Mouse (Mus musculus): ENCODE measurements around the gene Etnk1. TPM values are rescaled to one million over a fixed set of nuclear protein-coding genes. Genes with fewer than 3 reads are reported as not detected.

Etnk1 gene
- polyA plus RNA-seq, 1 experiment from 2014 or later: 17.5 TPM

GRCm38 (mm10) chr6:143203097-143203496, 36.1 kb downstream of the Etnk1 start:
- no peak overlapping the region for H3K4me3 ChIP-seq
- no peak overlapping the region for H3K4me2 ChIP-seq
- H3K9ac ChIP-seq: no peak overlapping the region
- no peak for ATAC-seq
- WGBS (ENCODE audit: insufficient replicate concordance): 87% methylated on average over 15 of the region's 15 CpGs
- H3K9me3 ChIP-seq (replicated peaks): no peaks in the 10 kb centered on the region
- H3K36me3 ChIP-seq: peaks cover 86% of the 10 kb centered on the region
- no peak overlapping the region for H3K27ac ChIP-seq
- no peaks in the 10 kb centered on the region for H3K4me1 ChIP-seq
- H3K27me3 ChIP-seq (replicated peaks): no peaks in the 10 kb centered on the region

DNA sequence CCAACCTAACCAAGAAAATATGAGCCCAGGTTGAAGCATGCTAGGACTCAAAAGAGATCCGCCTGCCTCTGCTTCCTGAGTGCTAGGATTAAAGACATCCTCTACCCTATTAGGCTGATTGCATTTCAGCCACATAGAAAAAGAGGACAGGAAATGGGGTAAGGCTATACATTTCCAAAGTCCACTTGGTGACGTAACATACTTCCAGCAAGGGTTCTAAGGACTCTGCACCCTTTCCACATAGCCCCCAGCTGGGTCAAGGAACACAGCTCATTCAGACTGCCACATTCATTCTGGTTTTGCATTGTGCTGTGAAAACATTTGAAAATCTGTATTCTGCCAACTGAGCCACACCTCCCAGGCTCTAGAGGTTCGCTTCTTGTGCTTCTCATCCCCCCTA, 41.9 kb downstream of the Etnk1 start:
- H3K36me3 ChIP-seq: peaks cover 53% of the 10 kb centered on the region
- no peaks in the 10 kb centered on the region for H3K4me1 ChIP-seq
- 81% methylated on average over 3 of the region's 3 CpGs for WGBS (ENCODE audit: insufficient replicate concordance)
- H3K4me3 ChIP-seq: no peak overlapping the region
- no peak overlapping the region for H3K4me2 ChIP-seq
- no peaks in the 10 kb centered on the region for H3K27me3 ChIP-seq (replicated peaks)
- no peak for ATAC-seq
- no peak overlapping the region for H3K9ac ChIP-seq
- H3K27ac ChIP-seq: no peak overlapping the region
- H3K9me3 ChIP-seq (replicated peaks): 0 out of 2 replicates have a peak, but pooled peaks cover 6% of the 10 kb centered on the region

DNA sequence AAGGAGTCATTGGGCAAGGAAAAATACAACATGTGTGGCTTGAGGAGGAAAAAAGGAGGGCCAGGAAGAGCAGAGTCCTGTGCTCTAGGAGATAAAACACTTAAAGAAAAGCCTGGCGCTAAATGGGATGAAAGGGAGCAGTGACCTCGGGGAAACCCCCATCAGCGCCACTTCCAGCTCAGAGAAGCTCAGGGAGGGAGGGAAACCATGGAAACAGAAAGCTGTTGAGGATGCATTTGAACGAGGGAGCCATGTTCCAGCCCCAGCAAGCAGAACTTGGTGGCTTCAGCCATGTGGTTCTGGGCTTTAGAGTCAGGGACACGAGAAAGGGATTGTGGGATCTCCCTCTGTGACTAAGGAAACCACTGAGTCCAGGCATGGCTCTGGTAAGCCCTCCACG, 45.7 kb downstream of the Etnk1 start:
- ATAC-seq: no peak
- 68% methylated on average over 6 of the region's 6 CpGs for WGBS (ENCODE audit: insufficient replicate concordance)
- peaks cover 21% of the 10 kb centered on the region; the same call in 1 of the 2 replicates for H3K9me3 ChIP-seq (replicated peaks)

GRCm38 (mm10) chr6:143213461-143213860, 46.4 kb downstream of the Etnk1 start:
- Histone ChIP-seq H3K4me3 (no peak overlapping the region), H3K4me2 (no peak overlapping the region), H3K4me1 (no peaks in the 10 kb centered on the region), H3K9me3 (replicated peaks) (peaks cover 21% of the 10 kb centered on the region; the same call in 1 of the 2 replicates), H3K27me3 (replicated peaks) (no peaks in the 10 kb centered on the region), H3K36me3 (peaks cover 24% of the 10 kb centered on the region), H3K9ac (no peak overlapping the region), H3K27ac (no peak overlapping the region)
- 78% methylated on average over 6 of the region's 6 CpGs for WGBS (ENCODE audit: insufficient replicate concordance)
- no peak for ATAC-seq

More for the DNA sequence above, 45.7 kb downstream of the Etnk1 start:
- Histone ChIP-seq H3K27ac (no peak overlapping the region), H3K9ac (no peak overlapping the region), H3K4me3 (no peak overlapping the region), H3K4me1 (no peaks in the 10 kb centered on the region), H3K36me3 (peaks cover 27% of the 10 kb centered on the region), H3K27me3 (replicated peaks) (no peaks in the 10 kb centered on the region), H3K4me2 (no peak overlapping the region)

- Histone ChIP-seq H3K36me3 (peaks cover 11% of the 10 kb centered on the region; the same call in 1 of the 2 replicates), H3K4me2 (no peak overlapping the region), H3K9me3 (replicated peaks) (peaks cover 21% of the 10 kb centered on the region; the same call in 1 of the 2 replicates), H3K27me3 (replicated peaks) (no peaks in the 10 kb centered on the region), H3K4me1 (no peaks in the 10 kb centered on the region), H3K9ac (no peak overlapping the region), H3K27ac (no peak overlapping the region), H3K4me3 (no peak overlapping the region)
- no peak for ATAC-seq
- 77% methylated on average over 11 of the region's 11 CpGs for WGBS (ENCODE audit: insufficient replicate concordance)
These were observed 49.2 kb downstream of the Etnk1 start for GRCm38 (mm10) chr6:143216221-143216620.

DNA sequence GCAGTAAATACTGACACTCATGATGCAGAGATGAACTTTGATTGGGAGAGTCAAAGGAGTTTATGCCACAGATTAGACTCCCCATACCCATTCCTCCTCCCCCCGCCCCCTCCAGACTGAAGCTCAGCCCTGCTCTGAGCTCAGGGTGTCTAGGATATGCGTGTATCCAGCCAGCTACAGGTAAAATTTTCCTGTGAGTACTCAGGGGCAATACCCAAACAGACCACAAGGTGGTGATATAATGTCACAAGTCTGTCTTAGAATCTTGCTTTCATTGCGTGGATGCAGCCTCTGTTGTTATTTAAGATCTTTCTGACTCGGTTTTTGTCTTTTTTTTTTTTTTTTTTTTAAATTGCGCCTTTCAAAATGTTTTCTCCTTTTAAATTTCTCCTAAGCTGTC, 52.3 kb downstream of the Etnk1 start:
- Histone ChIP-seq H3K27me3 (replicated peaks) (no peaks in the 10 kb centered on the region), H3K4me1 (no peaks in the 10 kb centered on the region), H3K36me3 (peaks cover 1% of the 10 kb centered on the region; the same call in 1 of the 2 replicates), H3K27ac (no peak overlapping the region), H3K9ac (no peak overlapping the region), H3K4me3 (no peak overlapping the region), H3K9me3 (replicated peaks) (peaks cover 11% of the 10 kb centered on the region; the same call in 1 of the 2 replicates), H3K4me2 (no peak overlapping the region)
- ATAC-seq: no peak
- 7% methylated on average over 5 of the region's 5 CpGs for WGBS (ENCODE audit: insufficient replicate concordance)

- no peaks in the 10 kb centered on the region for H3K27me3 ChIP-seq (replicated peaks)
- H3K4me2 ChIP-seq: no peak overlapping the region
- H3K9ac ChIP-seq: no peak overlapping the region
- H3K4me3 ChIP-seq: no peak overlapping the region
- H3K9me3 ChIP-seq (replicated peaks): no peaks in the 10 kb centered on the region
- no peaks in the 10 kb centered on the region for H3K4me1 ChIP-seq
- no peak for ATAC-seq
- 71% methylated on average over 8 of the region's 8 CpGs for whole genome bisulfite sequencing (ENCODE audit: insufficient replicate concordance)
- H3K36me3 ChIP-seq: no peaks in the 10 kb centered on the region
- H3K27ac ChIP-seq: no peak overlapping the region
These were observed 54.2 kb downstream of the Etnk1 start for GRCm38 (mm10) chr6:143221245-143221644.

DNA sequence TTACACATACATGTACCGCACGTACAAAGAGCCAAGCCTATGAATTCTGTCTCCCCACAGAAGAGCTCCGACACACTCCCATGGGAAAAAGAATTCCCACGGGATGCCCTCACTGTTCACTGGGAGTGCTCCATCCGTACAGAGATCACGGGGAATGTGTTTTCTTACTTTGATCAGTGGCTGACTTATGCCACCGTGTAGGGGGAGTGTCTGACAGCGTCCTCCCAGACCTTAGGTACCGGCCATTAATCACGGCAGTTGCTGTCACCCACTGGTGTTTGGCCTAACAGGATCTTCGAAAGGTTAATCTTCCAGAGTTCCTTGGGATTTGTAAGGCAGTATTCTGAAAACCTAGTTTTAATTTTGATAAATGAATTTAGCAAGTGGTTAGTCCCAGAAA, 57.0 kb downstream of the Etnk1 start:
- no peak overlapping the region for H3K4me3 ChIP-seq
- H3K4me2 ChIP-seq: no peak overlapping the region
- no peak for ATAC-seq

DNA sequence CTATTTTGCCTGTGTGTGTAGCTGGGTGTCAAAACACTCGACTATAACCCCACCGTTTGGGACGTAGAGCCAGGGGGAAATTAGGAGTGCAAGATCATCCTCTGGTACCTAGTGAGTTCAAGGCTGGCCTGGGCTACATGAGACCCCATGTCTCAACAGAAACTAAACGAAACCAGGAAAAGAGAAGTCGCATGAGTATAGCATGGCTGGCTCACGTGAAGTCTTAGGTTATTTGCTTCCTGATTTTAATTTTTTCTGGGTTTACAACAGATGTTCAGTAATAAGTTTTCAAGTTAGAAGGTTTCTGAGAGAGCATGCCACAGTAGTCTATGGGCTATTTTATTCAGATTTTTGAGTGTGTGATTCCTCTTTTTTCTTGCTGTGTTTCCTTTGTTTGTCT, 57.9 kb downstream of the Etnk1 start:
- Histone ChIP-seq H3K4me3 (no peak overlapping the region), H3K4me1 (no peaks in the 10 kb centered on the region), H3K27ac (no peak overlapping the region), H3K9ac (no peak overlapping the region), H3K36me3 (no peaks in the 10 kb centered on the region), H3K9me3 (replicated peaks) (no peaks in the 10 kb centered on the region), H3K27me3 (replicated peaks) (no peaks in the 10 kb centered on the region), H3K4me2 (no peak overlapping the region)
- ATAC-seq: no peak
- WGBS (ENCODE audit: insufficient replicate concordance): 67% methylated on average over 6 of the region's 6 CpGs

More for the DNA sequence above, 57.0 kb downstream of the Etnk1 start:
- no peaks in the 10 kb centered on the region for H3K4me1 ChIP-seq
- no peaks in the 10 kb centered on the region for H3K36me3 ChIP-seq
- WGBS (ENCODE audit: insufficient replicate concordance): 74% methylated on average over 11 of the region's 11 CpGs
- H3K9me3 ChIP-seq (replicated peaks): no peaks in the 10 kb centered on the region
- H3K9ac ChIP-seq: no peak overlapping the region
- no peaks in the 10 kb centered on the region for H3K27me3 ChIP-seq (replicated peaks)
- H3K27ac ChIP-seq: no peak overlapping the region

DNA sequence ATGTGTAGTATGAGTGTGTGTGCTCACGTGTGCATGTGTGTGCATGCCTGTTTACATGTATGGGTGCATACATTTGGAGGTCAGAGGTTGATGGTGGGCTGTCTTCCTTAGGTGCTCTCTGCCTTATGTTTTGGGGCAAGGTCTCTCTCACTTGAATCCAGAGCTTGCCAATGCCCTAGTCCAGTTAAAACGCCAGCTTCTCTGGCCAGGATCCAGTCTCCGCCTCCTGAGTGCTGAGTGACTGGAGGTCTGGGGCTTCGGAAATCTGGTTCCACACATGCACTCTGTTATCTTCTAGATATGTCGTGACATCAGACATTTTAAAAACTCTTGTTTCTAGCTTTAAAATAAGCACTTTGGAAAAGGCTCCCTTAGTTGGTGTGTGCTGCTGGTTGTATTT, 61.7 kb downstream of the Etnk1 start:
- Histone ChIP-seq H3K4me1 (no peaks in the 10 kb centered on the region), H3K9ac (no peak overlapping the region), H3K9me3 (replicated peaks) (no peaks in the 10 kb centered on the region), H3K27ac (no peak overlapping the region), H3K27me3 (replicated peaks) (no peaks in the 10 kb centered on the region), H3K36me3 (no peaks in the 10 kb centered on the region), H3K4me2 (no peak overlapping the region), H3K4me3 (no peak overlapping the region)
- no peak for ATAC-seq
- WGBS (ENCODE audit: insufficient replicate concordance): 61% methylated on average over 5 of the region's 5 CpGs

- H3K27me3 ChIP-seq (replicated peaks): no peaks in the 10 kb centered on the region
- no peak overlapping the region for H3K4me3 ChIP-seq
- H3K4me2 ChIP-seq: no peak overlapping the region
- H3K9ac ChIP-seq: no peak overlapping the region
- no peaks in the 10 kb centered on the region for H3K9me3 ChIP-seq (replicated peaks)
- no peaks in the 10 kb centered on the region for H3K4me1 ChIP-seq
- 62% methylated on average over 8 of the region's 8 CpGs for WGBS (ENCODE audit: insufficient replicate concordance)
- no peak overlapping the region for H3K27ac ChIP-seq
- no peak for ATAC-seq
- H3K36me3 ChIP-seq: no peaks in the 10 kb centered on the region
These were observed 62.9 kb downstream of the Etnk1 start for GRCm38 (mm10) chr6:143229906-143230305.

GRCm38 (mm10) chr6:143230888-143231287, 63.9 kb downstream of the Etnk1 start:
- 43% methylated on average over 2 of the region's 2 CpGs for WGBS (ENCODE audit: insufficient replicate concordance)
- Histone ChIP-seq H3K9ac (no peak overlapping the region), H3K4me3 (no peak overlapping the region), H3K9me3 (replicated peaks) (no peaks in the 10 kb centered on the region), H3K27ac (no peak overlapping the region), H3K36me3 (no peaks in the 10 kb centered on the region), H3K27me3 (replicated peaks) (no peaks in the 10 kb centered on the region), H3K4me2 (no peak overlapping the region), H3K4me1 (no peaks in the 10 kb centered on the region)
- no peak for ATAC-seq

DNA sequence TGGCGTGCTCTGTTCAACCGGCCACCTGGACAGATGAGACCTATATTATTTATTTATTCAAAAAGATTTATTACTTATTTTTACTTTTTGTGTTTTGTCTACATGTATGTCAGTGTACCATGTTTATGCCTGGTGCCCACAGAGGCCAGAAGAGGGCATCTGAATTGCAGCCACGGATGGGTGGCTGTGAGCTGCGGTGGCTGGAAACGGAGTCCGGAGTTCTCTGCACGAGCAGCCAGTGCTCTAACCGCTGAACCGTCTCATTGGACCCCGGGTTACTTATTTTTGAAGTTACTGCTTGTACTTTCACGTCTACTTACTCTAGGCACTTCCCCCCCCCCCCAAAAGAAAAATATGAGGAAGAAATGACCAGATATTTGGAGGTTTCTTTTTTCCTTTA, 65.7 kb downstream of the Etnk1 start:
- no peak for ATAC-seq
- Histone ChIP-seq H3K4me1 (no peaks in the 10 kb centered on the region), H3K27ac (no peak overlapping the region)

More for the DNA sequence above, 65.7 kb downstream of the Etnk1 start:
- Histone ChIP-seq H3K27me3 (replicated peaks) (no peaks in the 10 kb centered on the region), H3K4me3 (no peak overlapping the region), H3K9me3 (replicated peaks) (no peaks in the 10 kb centered on the region), H3K4me2 (no peak overlapping the region), H3K9ac (no peak overlapping the region), H3K36me3 (no peaks in the 10 kb centered on the region)
- WGBS (ENCODE audit: insufficient replicate concordance): 80% methylated on average over 11 of the region's 11 CpGs
